Mouse (Mus musculus): ENCODE data around the gene Sgms1. TPM values are rescaled to one million over a fixed set of nuclear protein-coding genes. Genes with fewer than 3 reads are reported as not detected.

The Sgms1 gene
- polyA plus RNA-seq, 2 experiments, result 20.8 to 36.8 TPM

DNA sequence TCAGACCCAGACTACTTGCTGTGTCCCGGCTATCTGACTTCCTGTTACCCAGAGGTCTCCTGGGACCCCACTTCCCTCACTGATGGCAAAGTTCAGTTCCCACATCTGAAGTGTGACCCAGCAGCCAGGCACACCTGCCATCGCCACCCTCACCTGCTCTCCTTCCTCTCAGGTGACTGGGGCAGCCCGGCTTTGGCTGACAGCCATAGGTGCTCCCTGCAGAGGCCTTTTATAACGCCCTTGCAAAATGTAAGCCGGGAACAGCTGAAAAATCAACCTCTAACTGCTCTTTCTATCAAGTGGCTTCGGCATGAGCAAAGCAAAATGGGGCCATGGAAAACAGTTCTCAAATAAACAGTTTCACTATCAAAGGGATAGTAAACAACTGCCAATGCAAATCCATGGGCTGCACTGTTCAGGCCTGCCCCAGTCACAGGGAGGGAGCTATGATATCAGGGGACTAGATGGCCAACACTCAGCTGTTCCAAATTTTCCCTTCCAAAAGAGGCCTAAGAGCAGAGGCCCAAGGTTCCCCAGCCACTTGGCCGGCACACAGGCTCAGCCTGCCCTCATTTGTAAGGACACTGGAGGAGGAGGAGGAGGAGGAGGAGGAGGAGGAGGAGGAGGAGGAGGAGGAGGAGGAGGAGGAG is 12.5 kb downstream of the Sgms1 start:
- Histone ChIP-seq H3K9me3 (ENCODE audit: control insufficient read depth, low read length) (no peaks in the 10 kb centered on the region), H3K4me3 (replicated peaks; ENCODE audit: low read length) (no peak overlapping the region), H3K4me1 (ENCODE audit: control insufficient read depth, insufficient read depth, low read length) (peaks cover 2% of the 10 kb centered on the region), H3K27me3 (ENCODE audit: control insufficient read depth, insufficient read depth, low read length) (no peaks in the 10 kb centered on the region), H3K4me2 (replicated peaks; ENCODE audit: low read depth, low read length, severe bottlenecking) (no peak overlapping the region), H3K36me3 (ENCODE audit: control insufficient read depth, insufficient read depth, low read length) (no peaks in the 10 kb centered on the region), H3K9ac (ENCODE audit: low read depth, low read length, severe bottlenecking) (no peak overlapping the region), H3K27ac (replicated peaks; ENCODE audit: low read depth, low read length) (no peak overlapping the region)
- 34% methylated on average over 7 of the region's 7 CpGs for WGBS
- ATAC-seq (ENCODE audit: low FRiP score, low read depth) (no peak), DNase-seq (ENCODE audit: low spot score) (no peak)
- TF ChIP-seq POLR2A (IDR thresholded peaks at IDR 0.05; ENCODE audit: borderline replicate concordance, extremely low read depth, insufficient read depth, insufficient read length), result no peak

- Histone ChIP-seq H3K9ac (ENCODE audit: low read depth, low read length, severe bottlenecking) (no peak overlapping the region), H3K4me1 (ENCODE audit: control insufficient read depth, insufficient read depth, low read length) (peaks cover 2% of the 10 kb centered on the region), H3K27me3 (ENCODE audit: control insufficient read depth, insufficient read depth, low read length) (no peaks in the 10 kb centered on the region), H3K27ac (replicated peaks; ENCODE audit: low read depth, low read length) (no peak overlapping the region), H3K4me2 (replicated peaks; ENCODE audit: low read depth, low read length, severe bottlenecking) (no peak overlapping the region), H3K9me3 (ENCODE audit: control insufficient read depth, low read length) (no peaks in the 10 kb centered on the region), H3K36me3 (ENCODE audit: control insufficient read depth, insufficient read depth, low read length) (no peaks in the 10 kb centered on the region), H3K4me3 (replicated peaks; ENCODE audit: low read length) (no peak overlapping the region)
- 79% methylated on average over 4 of the region's 4 CpGs for WGBS
- ATAC-seq (ENCODE audit: low FRiP score, low read depth) (no peak), DNase-seq (ENCODE audit: low spot score) (no peak)
- no peak for TF ChIP-seq POLR2A (IDR thresholded peaks at IDR 0.05; ENCODE audit: borderline replicate concordance, extremely low read depth, insufficient read depth, insufficient read length)
Measured at GRCm38 (mm10) chr19:32376054-32376453, 13.5 kb downstream of the Sgms1 start.

DNA sequence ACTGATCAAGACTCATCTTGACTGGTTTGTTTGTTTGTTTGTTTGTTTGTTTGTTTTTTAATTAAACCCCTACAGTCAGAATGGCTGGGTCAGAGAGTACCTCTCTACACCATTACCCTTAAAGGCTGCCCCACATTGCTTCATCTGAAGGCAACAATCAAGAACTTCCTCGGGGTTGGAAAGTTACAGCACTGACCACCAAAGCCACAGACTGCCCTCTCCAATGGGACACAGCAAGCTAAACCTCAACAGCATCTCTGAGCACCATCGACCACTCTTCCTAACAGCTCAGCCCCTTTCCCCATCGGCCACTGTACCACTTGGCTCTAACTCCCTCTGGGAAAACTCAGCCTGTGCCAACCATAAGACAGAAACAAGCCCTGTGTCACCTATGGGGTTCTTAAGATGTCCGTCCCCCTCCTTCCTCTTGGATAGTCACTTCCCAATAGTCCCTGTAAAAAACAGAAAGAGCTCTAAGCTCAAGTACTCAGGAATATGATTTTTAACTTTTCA is 14.0 kb downstream of the Sgms1 start:
- H3K4me2 ChIP-seq (replicated peaks; ENCODE audit: low read depth, low read length, severe bottlenecking), result no peak overlapping the region
- DNase-seq (ENCODE audit: low spot score), result no peak
- H3K36me3 ChIP-seq (ENCODE audit: control insufficient read depth, insufficient read depth, low read length), result no peaks in the 10 kb centered on the region
- H3K9me3 ChIP-seq (ENCODE audit: control insufficient read depth, low read length), result no peaks in the 10 kb centered on the region
- H3K4me1 ChIP-seq (ENCODE audit: control insufficient read depth, insufficient read depth, low read length), result peaks cover 2% of the 10 kb centered on the region
- no peak overlapping the region for H3K9ac ChIP-seq (ENCODE audit: low read depth, low read length, severe bottlenecking)
- no peak for ATAC-seq (ENCODE audit: low FRiP score, low read depth)
- no peak for TF ChIP-seq POLR2A (IDR thresholded peaks at IDR 0.05; ENCODE audit: borderline replicate concordance, extremely low read depth, insufficient read depth, insufficient read length)
- no peaks in the 10 kb centered on the region for H3K27me3 ChIP-seq (ENCODE audit: control insufficient read depth, insufficient read depth, low read length)
- WGBS, result 87% methylated on average over 4 of the region's 4 CpGs
- no peak overlapping the region for H3K4me3 ChIP-seq (replicated peaks; ENCODE audit: low read length)
- no peak overlapping the region for H3K27ac ChIP-seq (replicated peaks; ENCODE audit: low read depth, low read length)

- DNase-seq (ENCODE audit: low spot score), result no peak
- no peak for ATAC-seq (ENCODE audit: low FRiP score, low read depth)
- Histone ChIP-seq H3K4me2 (replicated peaks; ENCODE audit: low read depth, low read length, severe bottlenecking) (no peak overlapping the region), H3K4me3 (replicated peaks; ENCODE audit: low read length) (no peak overlapping the region), H3K36me3 (ENCODE audit: control insufficient read depth, insufficient read depth, low read length) (no peaks in the 10 kb centered on the region), H3K9ac (ENCODE audit: low read depth, low read length, severe bottlenecking) (no peak overlapping the region), H3K27me3 (ENCODE audit: control insufficient read depth, insufficient read depth, low read length) (no peaks in the 10 kb centered on the region), H3K9me3 (ENCODE audit: control insufficient read depth, low read length) (no peaks in the 10 kb centered on the region), H3K4me1 (ENCODE audit: control insufficient read depth, insufficient read depth, low read length) (peaks cover 2% of the 10 kb centered on the region), H3K27ac (replicated peaks; ENCODE audit: low read depth, low read length) (no peak overlapping the region)
- TF ChIP-seq POLR2A (IDR thresholded peaks at IDR 0.05; ENCODE audit: borderline replicate concordance, extremely low read depth, insufficient read depth, insufficient read length), result no peak
- 92% methylated on average over 10 of the region's 10 CpGs for WGBS
Measured at GRCm38 (mm10) chr19:32374751-32375150, 14.8 kb downstream of the Sgms1 start.

- TF ChIP-seq POLR2A (IDR thresholded peaks at IDR 0.05; ENCODE audit: borderline replicate concordance, extremely low read depth, insufficient read depth, insufficient read length), result no peak
- no peaks in the 10 kb centered on the region for H3K27me3 ChIP-seq (ENCODE audit: control insufficient read depth, insufficient read depth, low read length)
- ATAC-seq (ENCODE audit: low FRiP score, low read depth) (no peak), DNase-seq (ENCODE audit: low spot score) (no peak)
- 47% methylated on average over 16 of the region's 16 CpGs for WGBS
- H3K9me3 ChIP-seq (ENCODE audit: control insufficient read depth, low read length), result no peaks in the 10 kb centered on the region
- H3K4me1 ChIP-seq (ENCODE audit: control insufficient read depth, insufficient read depth, low read length), result peaks cover 2% of the 10 kb centered on the region; the same call in 1 of the 2 replicates
- H3K4me3 ChIP-seq (replicated peaks; ENCODE audit: low read length), result no peak overlapping the region
- no peak overlapping the region for H3K9ac ChIP-seq (ENCODE audit: low read depth, low read length, severe bottlenecking)
- H3K4me2 ChIP-seq (replicated peaks; ENCODE audit: low read depth, low read length, severe bottlenecking), result no peak overlapping the region
- 0 out of 2 replicates have a peak overlapping the region, but pooled peaks have one; percentile 26 for H3K27ac ChIP-seq (replicated peaks; ENCODE audit: low read depth, low read length)
- H3K36me3 ChIP-seq (ENCODE audit: control insufficient read depth, insufficient read depth, low read length), result no peaks in the 10 kb centered on the region
Measured at GRCm38 (mm10) chr19:32373865-32374655, 15.5 kb downstream of the Sgms1 start.
